Mouse (Mus musculus) CD4-positive, CD25-positive, alpha-beta regulatory T cell, adult 9 weeks (primary cell): ENCODE data around the gene Tm2d3. TPM values are rescaled to one million over a fixed set of nuclear protein-coding genes. Genes with fewer than 3 reads are reported as not detected.

ENCODE experiments used
- polyA plus RNA-seq: library from polyadenylated mRNA; unstranded; fragments of 100-300 nt; shearing (Covaris generic); gene quantifications from one replicate; pipeline ENCODE4 v1.2.1, GENCODE M21; 2017

Tm2d3 gene
- 129 TPM for polyA plus RNA-seq

GRCm38 (mm10) chr7:65690869-65691268 is at the start of gene Tm2d3:
TSS of gene Tm2d3 (plus strand) at chr7:65691169.

GRCm38 (mm10) chr7:65644643-65645351 is 46.2 kb upstream of the Tm2d3 start, which contains the start of gene Tarsl2:
TSS of gene Tarsl2 (plus strand) at chr7:65644898.

Other genes starting within 250 kb of the Tm2d3 start
- gene Tjp1, start 163.4 kb upstream of the Tm2d3 start, polyA plus RNA-seq = 0.04 TPM
- gene Tarsl2, start 46.3 kb upstream of the Tm2d3 start, polyA plus RNA-seq = 0.53 TPM
- not detected for gene Pcsk6, start 170.6 kb downstream of the Tm2d3 start, polyA plus RNA-seq